Mouse (Mus musculus) myocyte (in vitro differentiated cells): Measurements from ENCODE around the gene Rnf207.

Source experiments
- CEBPB ChIP-seq: IDR thresholded peaks from 2 replicates; pipeline ENCODE4 v1.6.1; 2011; ENCODE audit warnings: mild to moderate bottlenecking, moderate library complexity; ENCODE audit not compliant: poor library complexity, insufficient read depth, severe bottlenecking
- E2F4 ChIP-seq: IDR thresholded peaks from one replicate; pipeline ENCODE4 v1.6.1; 2011; ENCODE audit warnings: mild to moderate bottlenecking, control low read depth, moderate library complexity; ENCODE audit not compliant: insufficient read depth
- MAX ChIP-seq: IDR thresholded peaks from one replicate; pipeline ENCODE4 v1.6.1; 2011; ENCODE audit warnings: low read depth, mild to moderate bottlenecking, control low read depth
- MYOD1 ChIP-seq, 3 experiments: IDR thresholded peaks; one replicate each; pipeline ENCODE4 v1.6.1; 2011; ENCODE audit warnings: control low read depth in 2 of 3, low read depth in 2 of 3, mild to moderate bottlenecking in 2 of 3, moderate library complexity in 1 of 3; ENCODE audit not compliant: insufficient read length in 2 of 3, control insufficient read depth in 1 of 3
- MYOG ChIP-seq, 3 experiments: IDR thresholded peaks; one replicate each; pipeline ENCODE4 v1.6.1; 2011; ENCODE audit warnings: control low read depth in 2 of 3, low read depth in 2 of 3, mild to moderate bottlenecking in 2 of 3; ENCODE audit not compliant: insufficient read length in 2 of 3, control insufficient read depth in 1 of 3, insufficient read depth in 1 of 3
- POLR2A ChIP-seq: IDR thresholded peaks from one replicate; pipeline ENCODE4 v1.6.1; 2011; ENCODE audit warnings: low read depth, mild to moderate bottlenecking, control low read depth, moderate library complexity; ENCODE audit not compliant: insufficient read length
- POLR2AphosphoS2 ChIP-seq: IDR thresholded peaks from one replicate; pipeline ENCODE4 v1.6.1; 2011; ENCODE audit warnings: low read depth, control low read depth; ENCODE audit not compliant: insufficient read length
- REST ChIP-seq: IDR thresholded peaks from one replicate; pipeline ENCODE4 v1.6.1; 2011; ENCODE audit warnings: mild to moderate bottlenecking, control low read depth, moderate library complexity; ENCODE audit not compliant: insufficient read depth, insufficient read length
- TCF12 ChIP-seq: IDR thresholded peaks from one replicate; pipeline ENCODE4 v1.6.1; 2011; ENCODE audit warnings: mild to moderate bottlenecking, control low read depth; ENCODE audit not compliant: poor library complexity, insufficient read depth, severe bottlenecking
- TCF3 ChIP-seq: IDR thresholded peaks from one replicate; pipeline ENCODE4 v1.6.1; 2011; ENCODE audit warnings: low read depth, control low read depth; ENCODE audit not compliant: insufficient read length
- USF1 ChIP-seq: IDR thresholded peaks from one replicate; pipeline ENCODE4 v1.6.1; 2011; ENCODE audit warnings: low read depth, mild to moderate bottlenecking, control low read depth, moderate library complexity

DNA sequence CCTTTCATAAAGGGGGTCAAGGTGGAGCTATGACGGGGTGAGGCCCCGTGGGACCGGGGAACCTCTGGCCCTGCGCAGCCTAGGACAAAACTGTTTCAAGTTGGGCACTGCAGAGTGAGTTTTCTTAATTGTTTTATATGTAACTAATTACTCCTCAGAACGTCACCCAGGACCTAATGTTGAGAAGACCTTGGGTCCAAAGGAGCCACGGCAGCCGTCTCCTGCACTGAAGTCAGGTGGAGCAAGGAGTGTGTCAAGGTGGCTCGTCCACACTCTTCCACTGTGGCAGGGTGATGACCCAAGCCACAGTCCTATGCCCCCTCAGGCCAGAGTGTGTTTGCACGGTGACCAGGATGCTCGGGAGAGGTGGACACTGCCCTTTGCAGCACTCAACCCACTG, 15.6 kb downstream of the Rnf207 start:
- TF ChIP-seq MAX (no peak), E2F4 (no peak), POLR2A (no peak), USF1 (no peak), TCF3 (no peak), MYOD1 (IDR thresholded peaks at IDR 0.05; ENCODE audit: control insufficient read depth in 1 of 3, insufficient read length in 2 of 3, low read depth in 2 of 3) (no peak), POLR2AphosphoS2 (no peak), TCF12 (no peak), CEBPB (no peak), MYOG (IDR thresholded peaks at IDR 0.05; ENCODE audit: control insufficient read depth in 1 of 3, insufficient read depth in 1 of 3, insufficient read length in 2 of 3, low read depth in 2 of 3) (no peak), REST (no peak)
